Mouse (Mus musculus): ENCODE measurements around the gene Tex45. TPM values are rescaled to one million over a fixed set of nuclear protein-coding genes. Genes with fewer than 3 reads are reported as not detected.
A peak's percentile ranks its signal among the peaks of the same experiment; 100 is the strongest.

Gene Tex45
- polyA plus RNA-seq, 1 experiment from 2014 or later: not detected

DNA sequence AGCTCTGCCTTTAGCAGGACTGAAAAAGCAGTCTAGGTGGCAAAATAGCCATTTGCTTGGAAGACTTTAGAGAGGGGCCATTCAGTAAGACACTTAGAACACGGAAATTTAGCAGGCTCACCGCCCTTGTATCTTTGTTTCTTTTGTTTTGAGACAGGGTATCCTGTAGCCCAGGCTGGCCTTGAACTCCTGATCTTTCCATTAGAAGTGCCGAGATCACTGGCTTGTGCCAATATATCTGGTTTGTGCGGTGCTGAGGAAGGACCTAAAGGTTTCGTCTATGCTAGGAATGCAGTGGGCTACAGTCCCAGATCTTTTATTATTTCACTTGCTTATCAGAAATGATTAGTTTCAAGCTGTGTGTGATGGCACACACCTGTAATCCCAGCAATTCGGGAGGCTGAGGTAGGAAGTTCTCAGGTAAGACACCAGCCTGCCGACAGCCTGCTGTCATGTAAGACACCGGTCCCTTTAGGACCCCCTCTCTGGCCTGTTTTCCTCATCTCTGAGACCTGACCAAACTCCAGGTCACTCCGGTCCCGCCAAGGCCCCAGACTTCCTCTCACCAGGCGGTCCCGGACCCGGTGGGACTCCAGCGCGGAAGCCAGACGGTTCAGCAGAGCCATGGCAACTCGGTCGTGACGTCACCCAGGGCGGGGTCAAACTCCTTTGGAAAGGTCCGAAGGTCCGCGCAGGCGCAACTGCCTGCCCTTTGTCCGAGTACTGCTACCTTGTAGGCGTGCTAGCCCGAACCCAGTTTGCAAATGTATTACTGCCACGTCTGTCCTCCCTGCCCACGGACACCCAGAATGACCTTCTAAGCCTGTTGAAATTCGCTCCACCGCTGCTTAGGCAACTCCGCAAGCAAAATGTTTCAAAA is 3.4 kb upstream of the Tex45 start, which contains the start of gene Pex11g:
Gene Pex11g (minus strand): TSS at position 675 of the 880 bp plus-strand sequence.
- Histone ChIP-seq H3K9me3 (no peaks in the 10 kb centered on the region), H3K27me3 (ENCODE audit: insufficient read depth, poor library complexity, severe bottlenecking) (no peaks in the 10 kb centered on the region), H3K27ac (peak within 1 kb of the TSS; percentile 94), H3K4me1 (peaks cover 5% of the 10 kb centered on the region; the same call in 1 of the 2 replicates), H3K36me3 (no peaks in the 10 kb centered on the region), H3K4me3 (peak within 1 kb of the TSS; percentile 63)
- 6% methylated on average over 32 of the region's 32 CpGs for WGBS
- DNase-seq (ENCODE audit: low spot score): peak; percentile 99

DNA sequence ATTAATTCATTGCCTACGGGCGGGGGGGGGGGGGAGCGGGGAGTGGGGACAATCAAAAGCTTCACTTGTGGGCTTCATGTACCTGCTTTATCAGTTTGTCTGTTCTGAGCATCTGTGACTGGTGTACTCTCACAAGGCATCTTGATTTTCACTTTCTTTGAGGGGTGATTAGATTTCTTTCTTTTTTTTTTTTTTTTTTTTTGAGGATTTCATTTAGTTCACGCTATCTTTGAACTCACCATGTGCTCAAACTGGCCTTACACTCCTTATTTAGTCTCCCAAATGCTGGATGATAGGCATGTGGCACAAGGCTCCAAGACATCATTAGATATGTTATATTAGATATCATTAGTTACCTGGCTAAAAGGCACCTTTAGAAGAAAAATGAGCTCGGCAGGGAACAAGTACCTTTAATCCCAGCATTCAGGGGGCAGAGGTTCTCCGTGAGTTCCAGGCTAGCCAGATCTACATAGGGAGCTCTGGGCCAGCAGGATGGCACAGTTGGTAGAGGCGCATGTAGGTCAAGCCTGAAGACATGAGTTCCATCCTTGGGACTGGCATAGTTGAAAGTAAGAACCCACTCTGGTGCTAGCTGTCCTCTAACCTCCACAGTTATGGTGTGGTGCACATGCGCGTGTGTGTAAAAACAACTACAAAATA is 2.6 kb upstream of the Tex45 start:
- no peak for DNase-seq (ENCODE audit: low spot score)
- H3K4me3 ChIP-seq: peak overlapping the region; percentile 63
- peaks cover 5% of the 10 kb centered on the region; the same call in 1 of the 2 replicates for H3K4me1 ChIP-seq
- peak overlapping the region; percentile 94 for H3K27ac ChIP-seq
- no peaks in the 10 kb centered on the region for H3K36me3 ChIP-seq
- H3K9me3 ChIP-seq: no peaks in the 10 kb centered on the region
- WGBS: 48% methylated on average over 9 of the region's 9 CpGs
- H3K27me3 ChIP-seq (ENCODE audit: insufficient read depth, poor library complexity, severe bottlenecking): no peaks in the 10 kb centered on the region

DNA sequence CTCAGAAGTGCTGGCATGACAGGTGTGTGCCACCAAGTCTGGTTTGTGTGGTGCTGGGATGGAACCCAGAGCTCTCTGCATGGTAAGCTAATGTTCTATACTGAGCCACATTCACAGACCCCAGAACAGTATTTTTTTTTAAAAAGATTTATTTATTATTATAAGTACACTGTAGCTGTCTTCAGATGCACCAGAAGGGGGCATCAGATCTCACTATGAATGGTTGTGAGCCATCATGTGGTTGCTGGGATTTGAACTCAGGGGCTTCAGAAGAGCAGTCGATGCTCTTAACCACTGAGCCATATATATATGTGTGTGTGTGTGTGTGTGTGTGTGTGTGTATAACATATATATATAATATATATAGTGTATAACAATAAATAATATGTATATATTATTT is 1.8 kb upstream of the Tex45 start:
- no peaks in the 10 kb centered on the region for H3K36me3 ChIP-seq
- H3K9me3 ChIP-seq: no peaks in the 10 kb centered on the region
- no peaks in the 10 kb centered on the region for H3K27me3 ChIP-seq (ENCODE audit: insufficient read depth, poor library complexity, severe bottlenecking)
- no peak for DNase-seq (ENCODE audit: low spot score)
- H3K27ac ChIP-seq: no peak overlapping the region
- WGBS: 81% methylated on average over 1 of the region's 1 CpGs
- H3K4me3 ChIP-seq: no peak overlapping the region
- peaks cover 5% of the 10 kb centered on the region; the same call in 1 of the 2 replicates for H3K4me1 ChIP-seq

DNA sequence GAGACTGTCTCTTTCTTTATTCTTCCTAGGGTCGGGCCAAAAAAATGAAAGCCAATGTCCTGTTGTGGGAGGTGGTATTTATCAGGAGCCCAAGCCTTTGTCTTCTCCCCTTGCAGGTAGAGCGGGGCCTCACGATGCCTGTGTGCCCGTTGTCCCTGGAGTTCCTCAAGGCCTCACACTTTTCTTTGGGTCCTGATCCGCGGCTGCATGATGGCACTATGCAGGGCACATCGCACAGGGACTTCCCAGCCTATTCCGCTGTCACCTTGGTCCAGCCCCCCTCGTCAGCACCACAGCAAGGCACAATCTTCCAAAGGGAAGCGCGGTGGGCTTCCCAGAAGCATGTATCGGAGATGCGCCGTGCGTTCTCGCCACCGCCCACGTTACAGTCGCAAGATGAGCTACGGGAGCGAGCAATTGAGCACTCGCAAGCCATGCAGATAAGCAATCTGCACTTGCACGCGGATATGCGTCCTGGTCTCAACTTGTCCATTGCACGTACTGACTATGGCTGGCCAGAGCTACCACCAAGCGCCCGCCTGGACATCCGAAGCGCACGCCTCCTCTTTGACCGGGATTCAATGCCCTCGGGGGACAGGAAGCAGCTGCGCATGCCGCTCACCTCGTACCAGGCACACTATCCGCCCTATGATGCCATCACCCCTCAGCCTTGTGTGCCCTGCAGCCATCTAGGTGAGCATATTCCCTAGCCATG is 5.2 kb downstream of the Tex45 start:
- WGBS: 23% methylated on average over 37 of the region's 37 CpGs
- Histone ChIP-seq H3K4me1 (peaks cover 5% of the 10 kb centered on the region; the same call in 1 of the 2 replicates), H3K36me3 (no peaks in the 10 kb centered on the region), H3K4me3 (peak overlapping the region; percentile 50), H3K27ac (no peak overlapping the region), H3K27me3 (ENCODE audit: insufficient read depth, poor library complexity, severe bottlenecking) (peaks cover 25% of the 10 kb centered on the region), H3K9me3 (no peaks in the 10 kb centered on the region)
- DNase-seq (ENCODE audit: low spot score): no peak

DNA sequence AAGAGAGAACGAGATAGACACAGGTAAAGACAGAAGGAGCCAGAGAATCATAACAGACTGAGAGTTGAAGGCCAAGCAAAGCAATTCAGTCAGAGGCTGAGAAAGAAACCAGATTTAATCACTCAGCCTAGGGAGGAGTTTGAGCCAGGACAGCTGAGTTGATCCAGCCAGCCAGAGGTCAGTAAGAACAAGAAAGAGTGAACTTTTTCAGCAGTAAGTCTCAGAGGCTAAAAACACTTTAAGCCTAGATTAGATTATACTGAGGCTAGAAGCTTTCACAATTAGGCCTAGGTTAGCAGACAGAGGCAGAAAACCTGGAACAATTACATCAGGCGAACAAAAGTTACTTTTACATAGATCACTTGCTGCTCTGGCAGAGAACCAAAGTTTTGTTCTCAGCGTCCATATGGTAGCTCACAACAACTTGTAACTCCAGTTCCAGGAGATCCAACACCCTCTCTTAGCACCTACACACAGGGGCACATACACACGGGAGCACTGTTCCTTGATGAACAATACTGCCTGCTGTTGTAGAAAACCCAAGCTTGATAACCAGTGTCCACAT is 9.6 kb downstream of the Tex45 start:
- H3K4me3 ChIP-seq: no peak overlapping the region
- H3K27me3 ChIP-seq (ENCODE audit: insufficient read depth, poor library complexity, severe bottlenecking): peaks cover 23% of the 10 kb centered on the region
- no peak for DNase-seq (ENCODE audit: low spot score)
- H3K9me3 ChIP-seq: no peaks in the 10 kb centered on the region
- H3K4me1 ChIP-seq: peaks cover 8% of the 10 kb centered on the region; the same call in 1 of the 2 replicates
- no peaks in the 10 kb centered on the region for H3K36me3 ChIP-seq
- no peak overlapping the region for H3K27ac ChIP-seq
- WGBS: 52% methylated on average over 4 of the region's 4 CpGs

DNA sequence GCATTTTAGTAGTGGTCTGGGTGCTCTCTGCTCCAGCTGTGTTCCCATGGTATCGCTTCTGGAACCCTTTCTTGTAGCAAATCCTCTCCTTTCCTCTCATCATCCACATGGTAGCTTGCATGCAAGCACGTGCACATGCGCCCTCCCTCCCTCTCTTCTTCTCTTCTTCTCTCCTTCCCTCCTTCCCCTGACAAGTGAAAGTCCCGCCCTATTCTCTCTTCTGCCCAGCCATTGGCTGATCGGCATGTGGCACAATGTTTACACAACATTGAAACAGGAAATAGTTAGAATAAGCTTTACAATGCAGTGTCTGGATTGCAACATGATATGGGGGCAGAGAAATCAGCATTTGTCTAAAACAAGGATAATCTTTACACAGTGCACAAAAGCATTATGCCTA is 10.9 kb downstream of the Tex45 start:
- 62% methylated on average over 5 of the region's 5 CpGs for WGBS
- no peak overlapping the region for H3K4me3 ChIP-seq
- no peaks in the 10 kb centered on the region for H3K9me3 ChIP-seq
- no peak for DNase-seq (ENCODE audit: low spot score)
- no peaks in the 10 kb centered on the region for H3K36me3 ChIP-seq
- H3K4me1 ChIP-seq: peaks cover 4% of the 10 kb centered on the region; the same call in 1 of the 2 replicates
- H3K27me3 ChIP-seq (ENCODE audit: insufficient read depth, poor library complexity, severe bottlenecking): peaks cover 11% of the 10 kb centered on the region; the same call in 1 of the 2 replicates
- no peak overlapping the region for H3K27ac ChIP-seq

DNA sequence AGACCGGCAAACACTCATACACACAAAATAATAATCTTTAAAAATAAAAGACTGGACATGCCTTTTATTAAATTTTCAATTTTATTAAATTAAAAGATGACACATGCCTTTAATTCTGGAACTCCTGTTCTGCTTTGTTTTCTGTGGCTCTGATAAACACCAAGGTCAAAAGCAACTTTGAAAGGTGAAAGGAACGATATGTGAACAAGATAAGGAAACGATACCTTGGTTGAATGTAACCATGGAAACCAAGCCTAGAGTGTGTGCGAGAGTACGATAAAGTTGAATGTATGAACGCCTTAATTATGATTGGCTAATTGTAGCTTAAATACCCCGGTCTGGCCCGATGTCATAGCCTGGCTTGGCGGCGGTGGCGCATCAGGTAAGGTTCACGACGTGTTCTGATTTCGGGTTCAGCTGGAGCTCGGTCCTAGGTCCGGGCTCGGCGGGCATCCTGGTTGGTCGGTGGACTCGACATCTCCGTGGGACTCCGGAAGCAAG is 11.6 kb downstream of the Tex45 start:
- H3K4me1 ChIP-seq: peaks cover 4% of the 10 kb centered on the region; the same call in 1 of the 2 replicates
- no peak overlapping the region for H3K4me3 ChIP-seq
- H3K36me3 ChIP-seq: no peaks in the 10 kb centered on the region
- H3K9me3 ChIP-seq: no peaks in the 10 kb centered on the region
- WGBS: 83% methylated on average over 22 of the region's 22 CpGs
- H3K27me3 ChIP-seq (ENCODE audit: insufficient read depth, poor library complexity, severe bottlenecking): 0 out of 2 replicates have a peak, but pooled peaks cover 4% of the 10 kb centered on the region
- no peak for DNase-seq (ENCODE audit: low spot score)
- no peak overlapping the region for H3K27ac ChIP-seq

DNA sequence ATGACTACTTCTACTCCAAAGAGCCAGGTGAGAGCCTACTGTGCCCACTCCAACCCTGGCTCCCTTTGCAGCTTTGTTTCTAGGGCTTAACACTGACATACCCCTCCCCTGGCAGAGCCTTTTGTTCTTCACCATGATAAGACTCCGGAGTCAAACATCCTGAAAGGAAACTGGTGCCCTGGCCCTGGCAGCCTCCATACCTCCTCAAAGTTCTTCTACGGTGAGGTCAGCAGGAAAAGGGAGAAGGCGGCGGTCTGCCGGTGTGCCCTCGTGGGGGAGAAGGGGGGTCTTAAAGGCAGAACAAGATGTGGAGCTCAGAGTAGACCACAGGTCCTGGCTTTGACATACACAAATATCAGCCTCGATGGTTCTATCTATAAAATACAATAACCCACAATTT is 12.9 kb downstream of the Tex45 start:
- Histone ChIP-seq H3K27ac (no peak overlapping the region), H3K4me3 (no peak overlapping the region), H3K9me3 (no peaks in the 10 kb centered on the region), H3K4me1 (peaks cover 4% of the 10 kb centered on the region; the same call in 1 of the 2 replicates), H3K27me3 (ENCODE audit: insufficient read depth, poor library complexity, severe bottlenecking) (no peaks in the 10 kb centered on the region), H3K36me3 (no peaks in the 10 kb centered on the region)
- no peak for DNase-seq (ENCODE audit: low spot score)
- 51% methylated on average over 7 of the region's 7 CpGs for WGBS

DNA sequence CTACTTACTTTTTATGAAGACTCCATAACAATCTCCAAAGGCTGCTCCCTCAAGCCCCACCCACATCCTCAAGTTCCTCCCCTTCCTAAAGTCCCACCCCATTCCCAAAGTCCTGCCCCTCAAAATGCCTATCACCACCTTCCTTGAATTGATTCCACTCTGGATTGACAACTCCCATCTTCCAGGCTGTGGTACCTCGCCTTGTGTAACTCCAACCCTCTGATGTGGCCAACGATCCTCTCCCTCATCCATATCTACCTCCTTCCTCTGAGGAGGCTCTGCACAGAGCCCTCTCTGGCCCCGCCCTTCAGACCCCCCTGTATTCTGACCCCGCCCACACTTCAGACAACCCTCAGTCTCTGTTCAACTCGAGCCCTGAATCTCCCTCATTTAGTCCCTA is 14.5 kb downstream of the Tex45 start:
- WGBS: 17% methylated on average over 5 of the region's 5 CpGs

DNA sequence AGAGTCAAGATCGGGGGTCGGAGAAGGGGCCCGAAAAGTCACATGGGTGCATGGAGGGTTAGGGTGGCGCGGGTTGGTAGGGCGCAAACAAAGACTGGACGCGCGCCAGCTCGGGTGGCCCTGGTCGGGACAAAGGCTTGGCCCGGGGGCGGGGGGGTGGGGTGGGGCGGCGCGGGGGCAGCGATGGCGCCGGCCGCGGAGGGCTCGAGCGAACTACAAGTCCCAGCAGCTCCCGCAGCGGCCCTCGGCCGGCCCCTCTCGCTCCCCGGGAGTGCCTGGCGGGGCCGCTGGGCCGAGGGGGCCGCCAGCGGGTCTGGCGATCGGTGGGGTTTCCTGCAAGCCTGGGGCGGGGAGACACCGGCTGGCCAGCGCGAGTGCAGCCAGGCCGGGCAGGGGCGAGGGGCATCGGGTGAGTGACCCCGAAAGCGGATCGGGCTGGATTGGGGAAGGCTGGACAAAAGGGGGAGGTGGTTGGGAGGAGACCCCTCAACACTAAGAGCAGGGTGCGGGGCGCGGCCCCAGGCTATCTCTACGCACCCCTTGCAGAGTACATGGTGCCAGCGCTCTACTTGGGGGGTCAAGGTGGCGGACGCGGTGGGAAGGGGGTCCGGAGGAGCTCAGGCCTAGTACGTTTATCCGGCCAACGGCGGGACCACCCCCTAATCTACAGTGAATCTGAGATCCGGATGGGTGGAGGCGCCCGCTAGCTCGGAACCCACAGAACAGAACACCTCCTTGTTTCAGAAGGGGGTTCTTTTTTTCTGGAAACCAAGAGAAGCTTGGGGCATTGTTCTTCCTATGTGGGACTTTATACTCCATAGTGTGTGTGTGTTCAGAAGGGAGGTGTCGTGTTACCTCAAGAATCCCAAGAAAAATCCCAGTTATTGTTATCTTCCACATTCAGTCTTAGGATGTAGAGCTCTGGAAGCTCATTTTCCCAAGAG is 22.5 kb downstream of the Tex45 start, which contains the start of gene Zfp358:
Gene Zfp358 (plus strand): TSS at position 238 of the 944 bp plus-strand sequence.
- Histone ChIP-seq H3K27me3 (ENCODE audit: insufficient read depth, poor library complexity, severe bottlenecking) (no peaks in the 10 kb centered on the region), H3K27ac (peak within 1 kb of the TSS; percentile 98), H3K4me1 (peaks cover 16% of the 10 kb centered on the region), H3K9me3 (no peaks in the 10 kb centered on the region), H3K4me3 (peak within 1 kb of the TSS; percentile 96), H3K36me3 (peaks cover 30% of the 10 kb centered on the region)
- peak; percentile 90 for DNase-seq (ENCODE audit: low spot score)
- WGBS: 1% methylated on average over 54 of the region's 64 CpGs

More for the DNA sequence above, 14.5 kb downstream of the Tex45 start:
- Histone ChIP-seq H3K27me3 (ENCODE audit: insufficient read depth, poor library complexity, severe bottlenecking) (no peaks in the 10 kb centered on the region), H3K4me3 (no peak overlapping the region), H3K27ac (no peak overlapping the region), H3K4me1 (peaks cover 4% of the 10 kb centered on the region; the same call in 1 of the 2 replicates), H3K9me3 (no peaks in the 10 kb centered on the region), H3K36me3 (no peaks in the 10 kb centered on the region)
- DNase-seq (ENCODE audit: low spot score): no peak

DNA sequence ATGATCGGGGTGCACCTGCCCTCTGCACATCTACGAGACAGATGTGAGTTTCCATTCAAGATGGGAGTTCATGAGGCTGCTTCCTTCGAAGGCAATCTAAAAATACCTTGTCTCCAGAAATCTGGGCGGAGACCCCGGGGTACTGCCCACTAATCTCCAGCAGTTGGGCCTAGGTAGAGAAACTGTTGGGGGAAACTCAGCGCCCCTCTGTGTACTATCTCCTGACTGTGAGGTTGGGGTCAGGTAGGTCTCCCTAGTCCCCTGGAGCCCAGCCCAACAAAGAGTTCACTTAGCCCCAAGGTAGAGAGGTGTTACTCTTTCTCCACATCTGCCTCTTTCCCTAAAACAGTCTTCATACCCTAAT is 23.2 kb downstream of the Tex45 start:
- peak overlapping the region; percentile 98 for H3K27ac ChIP-seq
- no peak for DNase-seq (ENCODE audit: low spot score)
- 34% methylated on average over 6 of the region's 6 CpGs for WGBS

More for the DNA sequence above, 23.2 kb downstream of the Tex45 start:
- H3K36me3 ChIP-seq: peaks cover 30% of the 10 kb centered on the region
- H3K4me3 ChIP-seq: peak overlapping the region; percentile 96
- H3K9me3 ChIP-seq: no peaks in the 10 kb centered on the region
- no peaks in the 10 kb centered on the region for H3K27me3 ChIP-seq (ENCODE audit: insufficient read depth, poor library complexity, severe bottlenecking)
- peaks cover 16% of the 10 kb centered on the region for H3K4me1 ChIP-seq
